Mouse (Mus musculus): ENCODE data around the gene Retreg3. TPM values are rescaled to one million over a fixed set of nuclear protein-coding genes. Genes with fewer than 3 reads are reported as not detected.
A peak's percentile ranks its signal among the peaks of the same experiment; 100 is the strongest.

Gene Retreg3
- polyA plus RNA-seq, 1 experiment, result not detected

- no peak overlapping the region for H3K4me3 ChIP-seq (ENCODE audit: insufficient read depth, low read depth, low read length)
- H3K27ac ChIP-seq (ENCODE audit: insufficient read depth, low read depth, low read length), result no peak overlapping the region
- WGBS, result 65% methylated on average over 1 of the region's 1 CpGs
- H3K4me1 ChIP-seq (ENCODE audit: control insufficient read depth, insufficient read depth, low read length), result peaks cover 23% of the 10 kb centered on the region
- TF ChIP-seq CTCF (IDR thresholded peaks at IDR 0.05; ENCODE audit: insufficient read depth, low read depth, low read length), result no peak
- no peak for TF ChIP-seq POLR2A (IDR thresholded peaks at IDR 0.05; ENCODE audit: insufficient read depth, low read depth, low read length)
Measured at GRCm38 (mm10) chr11:101152825-101153224, 33.1 kb upstream of the Retreg3 start.

- WGBS, result 55% methylated on average over 2 of the region's 2 CpGs
- Histone ChIP-seq H3K27ac (ENCODE audit: insufficient read depth, low read depth, low read length) (no peak overlapping the region), H3K4me1 (ENCODE audit: control insufficient read depth, insufficient read depth, low read length) (peaks cover 17% of the 10 kb centered on the region), H3K4me3 (ENCODE audit: insufficient read depth, low read depth, low read length) (no peak overlapping the region)
- no peak for TF ChIP-seq CTCF (IDR thresholded peaks at IDR 0.05; ENCODE audit: insufficient read depth, low read depth, low read length)
- no peak for TF ChIP-seq POLR2A (IDR thresholded peaks at IDR 0.05; ENCODE audit: insufficient read depth, low read depth, low read length)
Measured at GRCm38 (mm10) chr11:101151063-101151462, 31.4 kb upstream of the Retreg3 start.

GRCm38 (mm10) chr11:101149178-101150105, 29.7 kb upstream of the Retreg3 start:
- no peak for TF ChIP-seq POLR2A (IDR thresholded peaks at IDR 0.05; ENCODE audit: insufficient read depth, low read depth, low read length)
- no peak for TF ChIP-seq CTCF (IDR thresholded peaks at IDR 0.05; ENCODE audit: insufficient read depth, low read depth, low read length)
- Histone ChIP-seq H3K27ac (ENCODE audit: insufficient read depth, low read depth, low read length) (peak overlapping the region; percentile 58), H3K4me1 (ENCODE audit: control insufficient read depth, insufficient read depth, low read length) (peaks cover 11% of the 10 kb centered on the region), H3K4me3 (ENCODE audit: insufficient read depth, low read depth, low read length) (no peak overlapping the region)
- 36% methylated on average over 9 of the region's 9 CpGs for WGBS

GRCm38 (mm10) chr11:101148751-101149150, 29.1 kb upstream of the Retreg3 start:
- TF ChIP-seq CTCF (IDR thresholded peaks at IDR 0.05; ENCODE audit: insufficient read depth, low read depth, low read length) (no peak), POLR2A (IDR thresholded peaks at IDR 0.05; ENCODE audit: insufficient read depth, low read depth, low read length) (no peak)
- H3K27ac ChIP-seq (ENCODE audit: insufficient read depth, low read depth, low read length), result peak overlapping the region; percentile 58
- peaks cover 11% of the 10 kb centered on the region for H3K4me1 ChIP-seq (ENCODE audit: control insufficient read depth, insufficient read depth, low read length)
- 52% methylated on average over 10 of the region's 10 CpGs for WGBS
- no peak overlapping the region for H3K4me3 ChIP-seq (ENCODE audit: insufficient read depth, low read depth, low read length)

- no peak overlapping the region for H3K27ac ChIP-seq (ENCODE audit: insufficient read depth, low read depth, low read length)
- TF ChIP-seq CTCF (IDR thresholded peaks at IDR 0.05; ENCODE audit: insufficient read depth, low read depth, low read length) (no peak), POLR2A (IDR thresholded peaks at IDR 0.05; ENCODE audit: insufficient read depth, low read depth, low read length) (no peak)
- WGBS, result 23% methylated on average over 10 of the region's 10 CpGs
- H3K4me1 ChIP-seq (ENCODE audit: control insufficient read depth, insufficient read depth, low read length), result peaks cover 11% of the 10 kb centered on the region
- no peak overlapping the region for H3K4me3 ChIP-seq (ENCODE audit: insufficient read depth, low read depth, low read length)
Measured at GRCm38 (mm10) chr11:101146377-101146776, 26.7 kb upstream of the Retreg3 start.

- peaks cover 10% of the 10 kb centered on the region for H3K4me1 ChIP-seq (ENCODE audit: control insufficient read depth, insufficient read depth, low read length)
- peak overlapping the region; percentile 1; the same call in 1 of the 2 replicates for H3K27ac ChIP-seq (ENCODE audit: insufficient read depth, low read depth, low read length)
- TF ChIP-seq CTCF (IDR thresholded peaks at IDR 0.05; ENCODE audit: insufficient read depth, low read depth, low read length) (no peak), POLR2A (IDR thresholded peaks at IDR 0.05; ENCODE audit: insufficient read depth, low read depth, low read length) (no peak)
- 22% methylated on average over 19 of the region's 19 CpGs for WGBS
- peak overlapping the region; percentile 30 for H3K4me3 ChIP-seq (ENCODE audit: insufficient read depth, low read depth, low read length)
Measured at GRCm38 (mm10) chr11:101143338-101144225, 23.9 kb upstream of the Retreg3 start.

GRCm38 (mm10) chr11:101142215-101142967, 22.7 kb upstream of the Retreg3 start:
- no peak overlapping the region for H3K27ac ChIP-seq (ENCODE audit: insufficient read depth, low read depth, low read length)
- TF ChIP-seq CTCF (IDR thresholded peaks at IDR 0.05; ENCODE audit: insufficient read depth, low read depth, low read length) (no peak), POLR2A (IDR thresholded peaks at IDR 0.05; ENCODE audit: insufficient read depth, low read depth, low read length) (no peak)
- no peak overlapping the region for H3K4me3 ChIP-seq (ENCODE audit: insufficient read depth, low read depth, low read length)
- peaks cover 13% of the 10 kb centered on the region for H3K4me1 ChIP-seq (ENCODE audit: control insufficient read depth, insufficient read depth, low read length)
- 94% methylated on average over 10 of the region's 10 CpGs for WGBS

- H3K27ac ChIP-seq (ENCODE audit: insufficient read depth, low read depth, low read length), result no peak overlapping the region
- no peak overlapping the region for H3K4me3 ChIP-seq (ENCODE audit: insufficient read depth, low read depth, low read length)
- WGBS, result 84% methylated on average over 8 of the region's 8 CpGs
- TF ChIP-seq CTCF (IDR thresholded peaks at IDR 0.05; ENCODE audit: insufficient read depth, low read depth, low read length) (no peak), POLR2A (IDR thresholded peaks at IDR 0.05; ENCODE audit: insufficient read depth, low read depth, low read length) (no peak)
- peaks cover 11% of the 10 kb centered on the region for H3K4me1 ChIP-seq (ENCODE audit: control insufficient read depth, insufficient read depth, low read length)
Measured at GRCm38 (mm10) chr11:101141088-101141487, 21.4 kb upstream of the Retreg3 start.
